Mouse (Mus musculus) forebrain, embryonic 14.5 days (tissue): ENCODE measurements around the gene Vopp1. TPM values are rescaled to one million over a fixed set of nuclear protein-coding genes. Genes with fewer than 3 reads are reported as not detected.
A peak's percentile ranks its signal among the peaks of the same experiment; 100 is the strongest.
"Not testable (repeated sequence)": the region's sequence is repeated elsewhere in the genome, so short reads cannot be mapped to it uniquely, and the experiment has no call there.

ENCODE experiments used
- ATAC-seq: fragments of 200-750 bp; cut with Nextera tagmentation; 2 replicates; pipeline ENCODE4 v1.8.0; 2017; ENCODE audit warnings: mild to moderate bottlenecking, moderate library complexity
- DNase-seq: peaks from one replicate; pipeline ENCODE4 v3.0.0-alpha.2; 2015; ENCODE audit warnings: low spot score
- H3K27ac ChIP-seq: fragments of 300-500 bp; sonication (generic); 2 replicates; pipeline ENCODE4 v1.5.1; 2014; ENCODE audit warnings: low read depth, mild to moderate bottlenecking, control low read depth, low read length, moderate library complexity
- H3K27me3 ChIP-seq: fragments of 300-500 bp; sonication (generic); replicated peaks from 2 replicates; pipeline ENCODE4 v1.6.1; 2014; ENCODE audit warnings: low read length, control low read depth, mixed read lengths; ENCODE audit not compliant: control insufficient read depth, insufficient read depth
- H3K36me3 ChIP-seq: fragments of 300-500 bp; sonication (generic); 2 replicates; pipeline ENCODE4 v1.6.1; 2014; ENCODE audit warnings: low read length, control low read depth; ENCODE audit not compliant: control insufficient read depth, insufficient read depth
- H3K4me1 ChIP-seq: fragments of 300-500 bp; sonication (generic); 2 replicates; pipeline ENCODE4 v1.6.1; 2014; ENCODE audit warnings: antibody characterized with exemption, low read length, control low read depth; ENCODE audit not compliant: control insufficient read depth, insufficient read depth
- H3K4me2 ChIP-seq: fragments of 300-500 bp; sonication (generic); 2 replicates; pipeline ENCODE4 v1.6.1; 2014; ENCODE audit warnings: mild to moderate bottlenecking, control low read depth, low read length
- H3K4me3 ChIP-seq: fragments of 300-500 bp; sonication (generic); 2 replicates; pipeline ENCODE4 v1.5.1; 2014; ENCODE audit warnings: low read depth, low read length, control low read depth
- H3K9ac ChIP-seq: fragments of 300-500 bp; sonication (generic); 2 replicates; pipeline ENCODE4 v1.6.1; 2014; ENCODE audit warnings: mild to moderate bottlenecking, low read length, control low read depth, moderate library complexity
- H3K9me3 ChIP-seq: fragments of 300-500 bp; sonication (generic); replicated peaks from 2 replicates; pipeline ENCODE4 v1.6.1; 2016; ENCODE audit warnings: low read length, control low read depth, mixed read lengths; ENCODE audit not compliant: control insufficient read depth
- WGBS: fragments of 180-500 bp; shearing (Covaris S2); extraction: QIAGEN DNeasy Blood & Tissue Kit; methylation state at CpG from one replicate; pipeline ENCODE4 v1.1.7; 2014; 5-methylcytosine and 5-hydroxymethylcytosine counted together
- polyA plus RNA-seq: library from polyadenylated mRNA; unstranded; fragments of >200 nt; fragmentation: Nextera tagmentation; extraction: Ambion mirVana; gene quantifications from 2 replicates; pipeline ENCODE4 v1.2.1, GENCODE M21; 2014

Vopp1 gene
- polyA plus RNA-seq, 1 experiment from 2014 or later: 81.3 TPM

DNA sequence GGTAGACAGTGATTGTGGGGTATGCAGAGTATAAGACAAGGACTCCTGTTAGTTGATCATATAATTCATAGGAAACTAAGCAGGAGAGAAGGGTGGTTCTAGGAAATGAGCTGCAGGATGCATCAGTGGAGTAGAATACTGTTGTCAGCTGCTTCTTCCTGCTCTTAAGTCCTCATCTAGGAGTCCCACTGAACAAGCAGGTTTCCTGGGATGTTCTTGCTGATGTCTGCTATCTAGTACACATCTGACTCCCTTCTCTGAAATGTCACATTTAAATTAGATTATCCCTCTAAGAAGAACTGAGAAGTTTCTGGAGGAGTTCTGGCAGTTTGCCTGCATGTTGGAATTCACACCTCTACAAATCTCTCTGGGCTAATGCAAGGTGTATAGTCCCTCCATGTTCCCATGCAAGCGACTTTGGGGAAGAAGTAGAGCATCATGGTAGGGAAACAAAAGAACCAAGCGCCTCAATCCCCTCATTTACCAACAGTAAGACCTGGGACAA lies 10.5 kb downstream of the Vopp1 start:
- Histone ChIP-seq H3K36me3 (no peaks in the 10 kb centered on the region), H3K9me3 (no peaks in the 10 kb centered on the region), H3K27me3 (no peaks in the 10 kb centered on the region), H3K4me1 (no peaks in the 10 kb centered on the region), H3K9ac (no peak overlapping the region), H3K27ac (no peak overlapping the region), H3K4me2 (no peak overlapping the region), H3K4me3 (no peak overlapping the region)
- ATAC-seq (no peak), DNase-seq (no peak)
- WGBS: 80% methylated on average over 2 of the region's 2 CpGs

DNA sequence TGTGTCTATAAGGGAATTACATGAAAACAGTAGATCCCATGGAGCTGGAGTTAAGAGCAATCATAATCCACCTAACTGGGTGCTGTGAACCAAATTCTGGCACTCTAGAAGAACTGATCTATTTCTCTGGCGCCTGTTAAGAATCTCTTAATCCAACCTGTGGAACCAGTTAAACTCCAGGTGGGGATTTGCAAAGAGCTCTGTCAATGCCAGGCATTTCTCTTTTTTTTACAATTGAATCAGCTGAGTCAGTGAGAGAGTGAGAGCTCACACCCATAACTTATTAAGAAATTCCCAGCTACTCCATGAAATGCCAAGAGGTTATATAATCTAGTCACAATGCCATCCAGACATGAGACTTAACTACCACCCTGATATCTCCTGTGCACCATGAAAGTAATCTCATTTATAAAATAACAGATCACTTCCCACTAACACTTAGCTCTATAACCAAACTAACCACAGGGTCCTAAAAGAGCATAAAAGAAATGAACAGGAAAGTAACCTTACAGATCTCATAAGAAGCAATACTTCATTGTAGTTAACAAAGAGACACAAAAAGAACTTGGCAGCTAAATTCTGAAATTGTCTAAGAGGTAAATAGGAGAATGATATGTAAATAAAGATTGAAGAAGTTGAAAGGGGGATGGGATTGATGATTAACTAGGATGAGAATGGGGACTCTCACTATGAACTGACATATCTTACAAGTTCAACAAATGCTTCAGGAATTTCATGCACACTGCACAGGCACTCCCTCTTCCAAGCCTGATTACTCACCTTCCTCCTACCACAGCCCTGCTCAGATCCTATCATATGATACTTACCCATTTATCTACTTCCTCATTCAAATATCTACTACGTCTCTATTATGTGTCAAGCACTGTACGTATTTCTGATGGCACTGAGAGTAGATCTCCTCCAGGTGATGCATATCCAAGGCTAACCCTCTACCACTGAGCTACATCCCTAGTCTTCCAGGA lies 12.9 kb downstream of the Vopp1 start:
- Histone ChIP-seq H3K9me3 (0 out of 2 replicates have a peak, but pooled peaks cover 2% of the 10 kb centered on the region), H3K36me3 (no peaks in the 10 kb centered on the region), H3K9ac (no peak overlapping the region), H3K27ac (no peak overlapping the region), H3K4me3 (no peak overlapping the region), H3K4me1 (no peaks in the 10 kb centered on the region), H3K27me3 (no peaks in the 10 kb centered on the region), H3K4me2 (no peak overlapping the region)
- 91% methylated on average over 3 of the region's 3 CpGs for WGBS
- ATAC-seq (no peak), DNase-seq (no peak)

DNA sequence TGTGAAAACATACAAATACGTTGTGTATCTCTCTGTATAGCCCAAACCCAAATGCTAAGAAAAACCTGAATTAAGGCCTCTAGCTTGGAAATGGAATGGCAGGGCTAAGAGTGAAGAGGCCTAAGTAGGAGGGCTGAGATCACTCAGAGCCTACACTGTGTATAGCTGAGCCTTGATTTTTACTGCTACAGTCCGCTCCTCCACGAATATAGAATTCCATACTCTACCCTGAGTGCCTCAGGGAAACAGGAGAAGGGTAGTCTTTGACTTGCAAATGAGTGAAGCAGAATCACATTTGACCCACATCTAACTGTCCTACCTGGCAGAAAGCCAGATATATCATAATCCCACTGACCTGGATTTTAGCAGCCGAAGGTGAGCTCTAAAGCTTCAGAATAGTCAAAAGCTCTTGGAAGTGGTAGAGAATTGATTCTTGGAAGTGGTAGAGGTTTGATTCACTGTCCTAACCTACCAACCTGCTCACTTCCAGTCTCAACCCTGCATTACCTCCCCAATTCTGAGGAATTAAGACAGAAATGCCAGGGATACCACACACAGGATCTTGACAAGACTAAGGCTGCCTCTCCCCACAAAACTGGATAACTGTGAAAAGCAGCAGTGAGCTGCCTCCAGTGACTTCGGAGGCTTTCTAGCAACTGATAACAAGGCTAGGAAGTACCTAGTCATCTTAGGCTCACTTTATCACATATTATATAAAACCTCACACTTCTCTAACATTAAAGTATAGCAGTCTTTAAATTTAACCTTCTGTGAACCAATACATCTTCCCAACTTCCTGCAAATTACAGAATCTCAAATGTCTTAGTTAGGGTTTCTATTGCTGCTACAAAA lies 19.5 kb downstream of the Vopp1 start:
- Histone ChIP-seq H3K4me3 (no peak overlapping the region), H3K9me3 (0 out of 2 replicates have a peak, but pooled peaks cover 2% of the 10 kb centered on the region), H3K27me3 (no peaks in the 10 kb centered on the region), H3K9ac (no peak overlapping the region), H3K27ac (no peak overlapping the region), H3K36me3 (no peaks in the 10 kb centered on the region), H3K4me1 (no peaks in the 10 kb centered on the region), H3K4me2 (no peak overlapping the region)
- WGBS: 90% methylated on average over 5 of the region's 5 CpGs
- no peak for DNase-seq
- no peak for ATAC-seq

DNA sequence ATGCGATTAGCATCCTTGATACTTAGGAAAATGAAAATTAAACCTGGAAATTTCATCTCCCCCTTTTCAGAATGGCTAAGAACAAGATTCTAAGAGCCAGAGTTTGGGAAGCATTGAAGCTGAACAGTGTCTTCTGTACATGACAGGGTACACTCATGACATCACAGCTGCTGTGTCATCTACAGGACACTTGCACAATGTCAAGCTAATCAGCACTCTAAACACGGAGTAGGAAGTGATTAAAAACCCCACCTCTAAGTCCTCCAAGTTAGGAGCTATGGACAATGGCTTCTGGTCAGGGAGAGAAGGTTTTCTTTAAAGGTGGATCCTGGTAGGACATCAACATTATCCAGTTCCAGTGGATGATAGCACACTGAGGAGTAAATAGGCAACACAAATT lies 21.8 kb downstream of the Vopp1 start:
- no peak overlapping the region for H3K4me3 ChIP-seq
- no peaks in the 10 kb centered on the region for H3K9me3 ChIP-seq
- H3K27ac ChIP-seq: no peak overlapping the region
- no peak for ATAC-seq
- DNase-seq: no peak
- H3K4me1 ChIP-seq: no peaks in the 10 kb centered on the region
- no peak overlapping the region for H3K4me2 ChIP-seq
- H3K27me3 ChIP-seq: no peaks in the 10 kb centered on the region
- H3K36me3 ChIP-seq: no peaks in the 10 kb centered on the region
- 78% methylated on average over 2 of the region's 2 CpGs for WGBS
- H3K9ac ChIP-seq: no peak overlapping the region

DNA sequence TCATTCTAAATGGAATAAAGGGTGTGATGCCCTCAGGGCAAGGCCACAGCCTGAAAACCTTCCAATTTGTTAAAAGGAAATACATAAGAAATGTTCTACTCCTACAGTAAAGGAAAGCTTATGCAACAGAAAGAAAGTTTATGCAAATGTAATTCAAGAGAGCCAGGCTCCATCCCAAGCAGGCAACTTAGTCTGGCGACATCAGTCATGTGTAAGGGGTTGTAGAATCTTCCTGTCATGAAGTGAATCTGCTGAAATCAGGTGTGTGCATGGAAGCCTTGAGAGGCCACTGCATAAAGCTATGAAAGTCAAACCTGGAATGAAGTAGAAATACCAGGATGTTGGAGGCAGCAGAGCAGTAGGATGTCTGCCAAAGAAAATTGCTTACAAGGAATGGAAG lies 26.0 kb downstream of the Vopp1 start:
- H3K9ac ChIP-seq: no peak overlapping the region
- H3K9me3 ChIP-seq: no peaks in the 10 kb centered on the region
- whole genome bisulfite sequencing: 95% methylated on average over 1 of the region's 1 CpGs
- no peak overlapping the region for H3K4me3 ChIP-seq
- no peaks in the 10 kb centered on the region for H3K36me3 ChIP-seq
- H3K4me2 ChIP-seq: no peak overlapping the region
- H3K27me3 ChIP-seq: no peaks in the 10 kb centered on the region
- ATAC-seq: no peak
- no peak for DNase-seq
- no peak overlapping the region for H3K27ac ChIP-seq
- H3K4me1 ChIP-seq: no peaks in the 10 kb centered on the region

DNA sequence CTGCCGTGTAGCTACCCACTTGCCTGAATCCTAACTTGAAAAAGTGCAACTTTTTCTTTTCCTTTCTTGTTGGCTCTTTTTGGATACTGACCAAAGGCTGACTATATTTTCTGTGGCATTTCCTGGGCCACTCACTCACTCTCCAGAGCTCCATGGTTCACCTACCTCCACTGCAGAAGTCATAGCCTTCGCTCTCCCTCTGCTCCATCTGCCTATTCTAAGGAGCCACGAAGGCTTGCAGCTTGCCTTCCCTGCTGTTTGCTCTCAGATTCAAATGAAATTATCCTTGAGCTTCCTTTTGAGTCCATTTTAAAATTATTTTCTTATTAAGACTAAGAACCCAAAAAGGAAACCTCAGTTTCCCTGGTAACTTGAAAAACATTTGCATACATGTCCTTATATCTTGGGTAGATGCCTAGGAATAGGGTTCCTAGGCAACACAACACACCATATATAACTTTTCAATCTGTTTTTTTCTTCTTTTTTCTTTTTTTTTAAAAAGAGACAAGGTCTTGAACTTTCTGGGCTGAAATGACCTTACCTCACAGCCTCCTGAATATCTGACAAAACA lies 28.0 kb downstream of the Vopp1 start:
- WGBS: 90% methylated on average over 3 of the region's 3 CpGs
- ATAC-seq: no peak

DNA sequence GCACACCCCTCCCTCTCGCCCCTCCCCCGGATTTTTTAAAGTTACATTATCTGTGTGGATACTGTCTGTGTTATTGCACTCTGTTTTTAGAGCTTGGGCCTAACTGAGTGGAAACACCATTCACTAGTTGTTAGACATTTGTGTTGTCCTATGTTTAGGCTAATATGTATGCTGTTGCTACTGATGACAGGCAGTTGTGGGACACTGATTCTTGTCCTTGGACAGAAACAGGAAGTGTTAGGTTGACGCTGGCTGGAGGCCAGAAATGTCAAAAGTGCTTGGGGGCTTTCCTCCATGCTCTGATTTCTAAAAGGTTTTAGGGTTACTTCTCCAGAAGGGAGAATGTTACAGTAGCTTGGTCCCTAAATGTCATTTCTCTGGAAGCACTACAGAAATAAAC lies 29.1 kb downstream of the Vopp1 start:
- 58% methylated on average over 3 of the region's 3 CpGs for WGBS
- no peak overlapping the region for H3K4me2 ChIP-seq
- DNase-seq (peak; percentile 42), ATAC-seq (peak; percentile 40; the same call in 1 of the 2 replicates)
- H3K9me3 ChIP-seq: no peaks in the 10 kb centered on the region
- no peak overlapping the region for H3K9ac ChIP-seq
- no peaks in the 10 kb centered on the region for H3K27me3 ChIP-seq
- H3K4me3 ChIP-seq: no peak overlapping the region
- no peak overlapping the region for H3K27ac ChIP-seq
- H3K36me3 ChIP-seq: no peaks in the 10 kb centered on the region
- H3K4me1 ChIP-seq: no peaks in the 10 kb centered on the region

More for the DNA sequence above, 28.0 kb downstream of the Vopp1 start:
- no peaks in the 10 kb centered on the region for H3K27me3 ChIP-seq
- H3K4me1 ChIP-seq: no peaks in the 10 kb centered on the region
- no peaks in the 10 kb centered on the region for H3K36me3 ChIP-seq
- no peaks in the 10 kb centered on the region for H3K9me3 ChIP-seq
- no peak overlapping the region for H3K4me3 ChIP-seq
- H3K9ac ChIP-seq: no peak overlapping the region
- no peak overlapping the region for H3K27ac ChIP-seq
- DNase-seq: no peak
- H3K4me2 ChIP-seq: no peak overlapping the region

DNA sequence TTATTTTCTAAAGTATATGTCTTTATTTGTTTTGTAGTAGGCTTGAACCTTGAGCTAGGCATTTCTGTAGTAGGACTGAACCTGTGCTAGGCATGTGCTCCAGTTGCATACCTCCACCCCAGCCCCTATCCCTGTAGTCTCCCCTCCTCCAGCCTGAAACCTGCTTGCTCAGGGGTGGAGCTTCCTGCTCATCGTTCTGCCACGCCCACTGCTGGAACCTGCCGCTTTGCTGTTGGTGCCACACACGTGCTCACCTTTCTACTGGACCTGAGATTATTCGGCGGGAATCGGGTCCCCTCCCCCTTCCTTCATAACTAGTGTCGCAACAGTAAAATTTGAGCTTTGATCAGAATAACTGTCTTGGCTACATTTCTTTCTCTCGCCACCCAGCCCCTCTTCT lies 32.1 kb downstream of the Vopp1 start:
- not testable (repeated sequence) for H3K36me3 ChIP-seq, ATAC-seq, H3K4me2 ChIP-seq, DNase-seq, H3K27ac ChIP-seq, H3K4me3 ChIP-seq, H3K9ac ChIP-seq, H3K27me3 ChIP-seq, H3K9me3 ChIP-seq, H3K4me1 ChIP-seq
- WGBS: 84% methylated on average over 9 of the region's 9 CpGs
